Comparison of ENCODE assay signal across 30 mouse cellular contexts in the genomic region with DNA sequence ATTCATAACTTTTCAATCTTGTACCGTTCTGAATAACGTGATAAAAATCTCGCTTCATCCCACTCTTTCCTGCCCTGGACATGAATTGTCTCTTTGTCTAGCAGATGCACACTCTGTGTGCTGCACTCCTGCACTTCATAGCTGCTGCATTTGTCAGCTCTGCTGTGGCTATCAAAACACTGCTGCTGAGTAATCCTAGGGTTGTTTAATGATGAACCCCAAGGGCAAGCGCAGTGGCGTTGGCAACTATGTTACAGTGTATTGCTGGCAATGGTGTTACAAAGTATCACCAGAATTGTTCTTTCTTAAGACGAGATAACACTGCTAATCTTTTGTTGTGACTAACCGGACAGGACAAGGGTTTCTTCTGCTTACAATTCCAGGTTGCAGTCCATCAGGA. TPM values are rescaled to one million over a fixed set of nuclear protein-coding genes. Genes with fewer than 3 reads are reported as not detected.
DNase-seq lines count a peak whose midpoint lies in the region; ATAC-seq and TF ChIP-seq lines count a peak whose summit lies in the region.
"Had no signal": no experiment of that assay in that cellular context is flagged by ENCODE, and none has a peak within 500 bp of the region (broad histone marks: within the 10 kb centered on the region; RNA-seq: fewer than 3 reads in every experiment).

No protein-coding gene starts in this region.

- DNase-seq in adrenal gland, adult 2 months: peak; percentile 10
- no peak for DNase-seq in adrenal gland, adult (ENCODE audit: inconsistent age in 2 of 2, low spot score in 1 of 2)
- peak; percentile 77 for DNase-seq in testis, postnatal 14 days (ENCODE audit: low spot score)
- DNase-seq in testis, postnatal 10 days (ENCODE audit: low spot score): no peak
- DNase-seq in Patski (ENCODE audit: low read depth, low spot score): peak; percentile 88
- no peak for DNase-seq in right cerebral cortex, postnatal 4 days
- DNase-seq: adrenal gland, adult 8-10 months; adrenal gland, postnatal 25 days; cerebellum, adult 11-12 months; cerebellum, adult 8-10 months; cerebellum, postnatal 10 days; cerebellum, postnatal 36 days; forebrain, postnatal 0 days; gastrocnemius, postnatal 25 days; heart, adult 2 months; heart, postnatal 14 days; heart, postnatal 4 days; kidney, adult 18-20 months had no signal

- H3K36me3 ChIP-seq in myocyte (ENCODE audit: control insufficient read depth, insufficient read depth): no peaks in the 10 kb centered on the region
- H3K36me3 ChIP-seq: heart, embryonic 10.5 days; heart, embryonic 13.5 days; hindbrain, embryonic 15.5 days had no signal

- no peak for TF ChIP-seq CTCF in Patski (IDR thresholded peaks at IDR 0.05)

- H3K4me2 ChIP-seq in myocyte (ENCODE audit: low read depth): peak overlapping the region; percentile 71
- H3K4me2 ChIP-seq: heart, embryonic 13.5 days; hindbrain, embryonic 15.5 days had no signal

- no peaks in the 10 kb centered on the region for H3K79me2 ChIP-seq in myocyte (ENCODE audit: control insufficient read depth, insufficient read depth)

- in situ Hi-C loops in Patski (cut with MboI; ENCODE audit: low pct_unique_long_range_greater_than_20kb): no loop called here

- POLR2A ChIA-PET in Patski (lab: Charles Lee): interaction anchor here (1.7 kb wide), 1 partner anchor 28 kb away, joined by 5 read pairs; no protein-coding TSS in a partner anchor

- H3K4me3 ChIP-seq in myocyte: no peak overlapping the region
- H3K4me3 ChIP-seq: heart, adult 2 months; heart, embryonic 10.5 days; heart, embryonic 13.5 days; hindbrain, embryonic 15.5 days had no signal

- ATAC-seq in Patski: peak; percentile 96
- ATAC-seq in activated CD4-positive, CD25-positive, alpha-beta regulatory T cell, adult 4 months: no peak
- ATAC-seq: CD4-positive, CD25-positive, alpha-beta regulatory T cell, adult 4 months; forebrain, embryonic 14.5 days; forebrain, postnatal 0 days had no signal

- TF ChIP-seq POLR2A in myocyte (IDR thresholded peaks at IDR 0.05; ENCODE audit: insufficient read length, low read depth): no peak

- no peaks in the 10 kb centered on the region for H3K27me3 ChIP-seq in Patski
- H3K27me3 ChIP-seq in myocyte (ENCODE audit: control insufficient read depth, insufficient read depth, insufficient read length): no peaks in the 10 kb centered on the region
- H3K27me3 ChIP-seq: heart, embryonic 13.5 days; hindbrain, embryonic 15.5 days had no signal

- H3ac ChIP-seq in myocyte (ENCODE audit: control insufficient read depth, insufficient read length): no peak overlapping the region

- CTCF ChIA-PET in Patski (lab: Charles Lee): interaction anchor here (1.5 to 2.7 kb wide), 3 partner anchors 12 to 152 kb away, joined by 3 to 8 read pairs (median 8); no protein-coding TSS in a partner anchor

TF ChIP-seq in myocyte, 11 proteins besides CTCF, POLR2A, EP300 and RAD21:
- TF ChIP-seq USF1 (IDR thresholded peaks at IDR 0.05; ENCODE audit: low read depth) (no peak), SRF (IDR thresholded peaks at IDR 0.05; ENCODE audit: control insufficient read depth, insufficient read length, low read depth) (no peak), TCF3 (IDR thresholded peaks at IDR 0.05; ENCODE audit: insufficient read length, low read depth) (no peak), MYOD1 (IDR thresholded peaks at IDR 0.05; ENCODE audit: control insufficient read depth in 1 of 3, insufficient read length in 2 of 3, low read depth in 2 of 3) (no peak), MYOG (IDR thresholded peaks at IDR 0.05; ENCODE audit: control insufficient read depth in 1 of 3, insufficient read depth in 1 of 3, insufficient read length in 2 of 3, low read depth in 2 of 3) (no peak), POLR2AphosphoS2 (IDR thresholded peaks at IDR 0.05; ENCODE audit: insufficient read length, low read depth) (no peak), CEBPB (IDR thresholded peaks at IDR 0.05; ENCODE audit: insufficient read depth, poor library complexity, severe bottlenecking) (no peak), MAX (IDR thresholded peaks at IDR 0.05; ENCODE audit: low read depth) (no peak), E2F4 (IDR thresholded peaks at IDR 0.05; ENCODE audit: insufficient read depth) (no peak), REST (IDR thresholded peaks at IDR 0.05; ENCODE audit: insufficient read depth, insufficient read length) (no peak), TCF12 (IDR thresholded peaks at IDR 0.05; ENCODE audit: insufficient read depth, poor library complexity, severe bottlenecking) (no peak)

RNA-seq across cellular contexts. Expression of a gene that starts 16.7 kb away (rescaled TPM):
- total RNA-seq in adrenal gland, adult 2 months (2021): not detected
- not detected in 2 replicates for polyA plus RNA-seq in adrenal gland, adult 2 months (2012; rRNA removed)
- polyA plus RNA-seq in Patski (2021) (0.06 TPM), myocyte (2012; fragmentation: generic; extraction: Trizol) (0.13 TPM)
- polyA plus RNA-seq in activated CD4-positive, CD25-positive, alpha-beta regulatory T cell, adult 4 months (2017; shearing (Covaris generic)): not detected
- total RNA-seq: adrenal gland, adult 8-10 months; adrenal gland, postnatal 25 days; gastrocnemius, adult 8-10 months; gastrocnemius, postnatal 25 days; granulocyte monocyte progenitor cell, adult 5-6 weeks; heart, adult 2 months; heart, postnatal 14 days; MEL had no signal
- polyA plus RNA-seq: CD4-positive, CD25-positive, alpha-beta regulatory T cell, adult 4 months; forebrain, embryonic 11.5 days; intestine, embryonic 14.5 days had no signal

Comparison
In these comparisons a context has a peak if more than half of its experiments do, and no peak if none do; other contexts are left out.
1. DNase-seq: peak in adrenal gland, adult 2 months (single experiment), testis, postnatal 14 days (single experiment) and Patski (single experiment); none in adrenal gland, adult (0 of 2), testis, postnatal 10 days (single experiment) and right cerebral cortex, postnatal 4 days (single experiment).